Mouse (Mus musculus) kidney, adult 2 months (tissue): ENCODE data around the gene Bglap. TPM values are rescaled to one million over a fixed set of nuclear protein-coding genes. Genes with fewer than 3 reads are reported as not detected.
A peak's percentile ranks its signal among the peaks of the same experiment; 100 is the strongest.
"Not testable (repeated sequence)": the region's sequence is repeated elsewhere in the genome, so short reads cannot be mapped to it uniquely, and the experiment has no call there.

ENCODE experiments used
- DNase-seq: peaks from one replicate; pipeline ENCODE4 v3.0.0; 2021
- H3K27ac ChIP-seq: fragments of 200-500 bp; 2 replicates; pipeline ENCODE4 v1.5.1; 2012; ENCODE audit warnings: low read depth, low read length, control low read depth, inconsistent platforms; ENCODE audit not compliant: insufficient read depth
- H3K27me3 ChIP-seq: fragments of 200-500 bp; replicated peaks from 2 replicates; pipeline ENCODE4 v1.6.1; 2012; ENCODE audit warnings: mild to moderate bottlenecking, moderate library complexity, low read length, inconsistent platforms; ENCODE audit not compliant: control insufficient read depth, insufficient read depth
- H3K36me3 ChIP-seq: fragments of 200-500 bp; 2 replicates; pipeline ENCODE4 v1.6.1; 2012; ENCODE audit warnings: mild to moderate bottlenecking, moderate library complexity, low read length, inconsistent platforms; ENCODE audit not compliant: control insufficient read depth, insufficient read depth
- H3K4me1 ChIP-seq: fragments of 200-500 bp; 2 replicates; pipeline ENCODE4 v1.6.1; 2011; ENCODE audit warnings: low read length; ENCODE audit not compliant: control insufficient read depth, insufficient read depth
- H3K4me3 ChIP-seq: fragments of 200-500 bp; 2 replicates; pipeline ENCODE4 v1.5.1; 2011; ENCODE audit warnings: mild to moderate bottlenecking, low read depth, low read length, control low read depth; ENCODE audit not compliant: insufficient read depth
- CTCF ChIP-seq: fragments of 200-500 bp; conservative IDR thresholded peaks from 2 replicates; pipeline ENCODE4 v1.5.1; 2011; ENCODE audit warnings: low read depth, mild to moderate bottlenecking, control low read depth, low read length, moderate library complexity, mixed read lengths; ENCODE audit not compliant: insufficient read depth, insufficient read length
- POLR2A ChIP-seq: fragments of 200-500 bp; IDR thresholded peaks from one replicate; pipeline ENCODE4 v1.6.1; 2011; ENCODE audit warnings: low read depth, low read length, control low read depth
- WGBS: fragments of 180-500 bp; shearing (Covaris S2); methylation state at CpG from one replicate; pipeline ENCODE4 v1.1.7; 2018; 5-methylcytosine and 5-hydroxymethylcytosine counted together
- polyA plus RNA-seq: library from polyadenylated mRNA; depleted of rRNA; stranded (reverse); fragments of >200 nt; gene quantifications from 2 replicates; pipeline ENCODE4 v1.2.3, GENCODE M21; 2012

The Bglap gene
- polyA plus RNA-seq, 1 experiment, result not detected

DNA sequence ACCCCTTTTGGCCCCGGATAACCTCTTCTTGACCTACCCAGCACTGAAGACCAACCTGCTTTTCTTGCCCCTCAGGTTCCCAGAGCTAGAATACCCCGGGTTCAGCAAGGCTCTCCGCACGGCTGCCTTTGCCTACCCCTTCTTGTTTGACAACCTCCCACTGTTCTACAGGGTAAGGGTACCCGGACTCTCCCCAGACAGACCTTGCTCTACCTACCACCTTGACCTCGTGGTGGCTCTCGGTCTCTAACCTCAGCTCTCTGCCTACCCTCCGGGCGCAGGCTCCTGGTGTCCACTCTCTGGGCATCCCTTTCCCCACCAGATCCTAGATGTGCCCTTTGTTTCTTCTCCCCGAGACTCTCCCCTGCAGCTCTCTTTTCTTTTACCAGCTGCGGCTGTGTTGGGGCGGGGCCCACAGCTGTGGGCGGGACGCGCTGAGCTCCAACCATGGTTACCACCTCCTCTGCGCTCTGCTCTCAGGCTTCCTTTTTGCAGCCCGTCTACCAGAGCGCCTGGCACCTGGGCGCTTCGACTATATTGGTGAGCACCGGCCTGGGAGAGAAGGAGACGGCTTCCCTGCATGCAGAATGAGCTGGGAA is 17.3 kb downstream of the Bglap start:
- not testable (repeated sequence) for H3K4me1 ChIP-seq, H3K36me3 ChIP-seq, H3K27me3 ChIP-seq, H3K4me3 ChIP-seq, H3K27ac ChIP-seq
- 8% methylated on average over 20 of the region's 22 CpGs for WGBS
- peak; percentile 51 for DNase-seq

DNA sequence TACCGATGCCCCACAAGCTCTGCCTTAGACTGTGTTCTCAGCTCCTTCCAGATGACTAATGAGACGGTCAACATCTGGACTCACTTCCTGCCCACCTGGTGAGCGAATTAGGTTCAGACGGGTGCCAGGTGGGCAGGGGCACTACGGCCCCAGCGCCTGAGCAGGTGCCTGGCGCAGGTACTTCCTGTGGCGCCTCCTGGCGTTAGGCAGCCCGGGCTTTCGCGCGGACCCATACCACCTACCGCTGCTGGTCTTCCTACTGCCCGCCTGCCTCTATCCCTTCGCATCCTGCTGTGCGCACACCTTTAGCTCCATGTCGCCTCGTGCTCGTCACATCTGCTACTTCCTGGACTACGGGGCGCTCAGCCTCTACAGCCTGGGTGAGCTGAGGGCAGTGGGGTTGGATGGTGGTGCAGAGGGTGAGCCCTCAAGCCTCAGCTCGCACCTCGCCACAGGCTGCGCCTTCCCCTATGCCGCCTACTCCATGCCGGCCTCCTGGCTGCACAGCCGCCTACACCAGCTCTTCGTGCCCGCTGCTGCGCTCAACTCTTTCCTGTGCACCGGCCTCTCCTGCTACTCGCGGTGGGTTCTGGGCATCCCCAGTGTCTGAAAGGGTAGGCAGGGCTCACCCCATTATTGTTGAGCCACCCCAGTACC is 18.4 kb downstream of the Bglap start:
- H3K4me3 ChIP-seq, result no peak overlapping the region
- no peaks in the 10 kb centered on the region; the same call in 1 of the 2 replicates for H3K36me3 ChIP-seq
- TF ChIP-seq CTCF (no peak), POLR2A (no peak)
- H3K4me1 ChIP-seq, result no peaks in the 10 kb centered on the region
- 56% methylated on average over 34 of the region's 34 CpGs for WGBS
- no peak overlapping the region for H3K27ac ChIP-seq
- no peaks in the 10 kb centered on the region for H3K27me3 ChIP-seq
- no peak for DNase-seq

DNA sequence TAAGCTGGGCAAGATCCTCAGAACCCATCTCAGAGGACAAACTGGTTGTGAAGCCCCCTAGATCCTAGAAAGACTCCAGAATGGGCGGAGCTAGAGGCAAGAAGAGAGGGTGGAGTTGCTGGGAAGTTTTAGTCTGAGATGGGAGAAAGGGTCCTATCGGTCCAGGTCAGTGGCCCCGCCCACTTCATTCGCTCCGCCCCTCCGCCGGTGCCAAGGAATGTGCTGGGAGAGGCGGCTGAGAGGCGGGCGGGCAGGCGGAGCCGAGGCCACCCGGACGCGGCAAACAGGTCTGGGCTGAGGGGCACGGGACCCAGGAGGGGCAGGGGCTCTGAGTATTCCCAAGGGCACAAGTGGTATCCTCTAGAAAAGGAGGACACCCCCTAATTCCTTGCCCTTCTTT is 19.9 kb downstream of the Bglap start, which contains the start of gene Paqr6:
Paqr6 (plus strand) TSS at position 248 of the 400 bp plus-strand sequence.
- peak; percentile 77 for DNase-seq
- TF ChIP-seq POLR2A (no peak), CTCF (no peak)
- Histone ChIP-seq H3K27me3 (no peaks in the 10 kb centered on the region), H3K4me1 (no peaks in the 10 kb centered on the region), H3K27ac (no peak within 1 kb of the TSS), H3K4me3 (no peak within 1 kb of the TSS), H3K36me3 (peaks cover 2% of the 10 kb centered on the region; the same call in 1 of the 2 replicates)
- WGBS, result 9% methylated on average over 16 of the region's 16 CpGs

DNA sequence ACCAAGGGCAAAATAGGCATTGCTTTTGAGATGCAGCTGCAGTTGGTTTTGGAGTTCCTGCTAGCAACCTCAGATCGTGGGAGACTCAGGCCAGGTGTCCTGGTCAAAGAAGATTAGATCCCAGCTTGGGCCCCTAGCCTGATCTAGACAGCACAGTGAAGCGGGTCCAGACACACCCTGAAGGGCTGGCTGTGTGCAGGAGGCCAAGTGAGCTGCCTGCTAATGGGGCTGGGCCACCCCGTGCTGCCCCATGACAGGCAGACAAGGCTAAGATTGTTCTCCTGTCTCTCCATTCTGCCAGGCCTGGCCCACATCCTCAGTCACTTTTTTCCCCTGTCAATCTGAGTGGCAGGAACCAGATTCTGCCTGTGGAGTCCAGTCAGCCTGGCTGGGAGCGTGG is 20.6 kb downstream of the Bglap start:
- WGBS, result 79% methylated on average over 4 of the region's 4 CpGs
- H3K27ac ChIP-seq, result no peak overlapping the region
- TF ChIP-seq CTCF, result no peak
- TF ChIP-seq POLR2A, result no peak

DNA sequence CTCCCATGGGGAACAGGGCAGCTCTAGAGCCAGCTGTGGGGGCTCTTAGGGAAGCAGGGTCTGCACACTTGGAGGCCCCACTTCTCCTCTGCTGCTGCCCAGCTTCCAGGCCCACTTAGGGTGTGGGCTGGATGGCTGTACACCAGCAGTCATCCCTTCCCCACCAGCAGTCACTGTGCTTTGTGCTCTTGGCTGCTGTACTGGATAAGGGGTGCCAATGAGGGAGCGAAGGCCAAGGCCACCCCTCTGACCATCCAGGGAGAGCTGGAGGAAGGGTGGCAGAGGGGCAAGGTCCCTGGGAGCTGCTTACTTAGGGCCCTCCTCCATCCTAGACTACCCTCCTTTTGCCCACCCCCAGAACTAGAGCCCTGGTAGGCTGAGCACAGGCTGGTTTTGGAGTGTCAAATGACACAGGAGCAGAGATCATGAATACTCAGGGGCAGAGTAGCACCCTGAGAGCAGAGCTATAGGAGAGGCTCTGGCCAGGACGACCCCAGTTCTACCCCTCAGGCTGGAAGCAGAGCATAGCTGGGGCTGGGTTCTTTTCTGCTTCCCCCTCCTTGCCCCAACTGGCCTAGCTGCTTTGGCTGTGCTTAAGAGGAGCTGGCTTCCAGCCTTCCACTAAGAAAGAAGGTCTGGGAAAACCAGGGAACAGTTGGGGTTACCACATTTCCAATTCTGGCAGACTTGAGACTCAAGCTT is 22.5 kb downstream of the Bglap start:
- 73% methylated on average over 2 of the region's 2 CpGs for WGBS
- DNase-seq, result no peak
- H3K4me3 ChIP-seq, result no peak overlapping the region
- H3K27me3 ChIP-seq, result no peaks in the 10 kb centered on the region
- H3K36me3 ChIP-seq, result peaks cover 3% of the 10 kb centered on the region; the same call in 1 of the 2 replicates
- H3K4me1 ChIP-seq, result no peaks in the 10 kb centered on the region
- no peak for TF ChIP-seq POLR2A
- no peak for TF ChIP-seq CTCF
- H3K27ac ChIP-seq, result no peak overlapping the region

More for the DNA sequence above, 20.6 kb downstream of the Bglap start:
- H3K36me3 ChIP-seq, result peaks cover 3% of the 10 kb centered on the region; the same call in 1 of the 2 replicates
- DNase-seq, result no peak
- H3K4me3 ChIP-seq, result no peak overlapping the region
- no peaks in the 10 kb centered on the region for H3K27me3 ChIP-seq
- no peaks in the 10 kb centered on the region for H3K4me1 ChIP-seq

DNA sequence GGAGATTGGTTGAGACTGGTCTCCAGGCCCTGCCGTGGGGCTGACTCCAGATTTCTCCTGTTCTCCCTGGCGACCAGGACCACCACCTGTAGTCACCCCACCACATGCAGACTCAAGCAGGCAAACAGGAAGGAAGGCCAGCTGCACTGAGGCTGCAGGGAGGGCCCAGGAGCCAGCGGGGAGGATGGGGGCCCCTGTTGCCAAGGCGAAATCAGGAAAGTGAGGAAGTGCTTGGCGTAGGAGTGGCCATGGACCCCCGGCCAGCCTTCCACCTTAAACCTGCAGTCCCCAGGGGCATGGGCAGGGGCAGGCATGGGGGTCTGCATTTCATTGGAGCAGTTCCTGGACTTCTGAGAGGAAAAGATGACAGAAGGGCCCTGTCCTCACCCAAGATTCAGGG is 23.2 kb downstream of the Bglap start:
- H3K4me3 ChIP-seq, result no peak overlapping the region
- no peaks in the 10 kb centered on the region for H3K27me3 ChIP-seq
- WGBS, result 58% methylated on average over 6 of the region's 6 CpGs
- no peak for DNase-seq
- H3K36me3 ChIP-seq, result peaks cover 3% of the 10 kb centered on the region; the same call in 1 of the 2 replicates
- no peak overlapping the region for H3K27ac ChIP-seq
- TF ChIP-seq CTCF (no peak), POLR2A (no peak)
- H3K4me1 ChIP-seq, result no peaks in the 10 kb centered on the region

DNA sequence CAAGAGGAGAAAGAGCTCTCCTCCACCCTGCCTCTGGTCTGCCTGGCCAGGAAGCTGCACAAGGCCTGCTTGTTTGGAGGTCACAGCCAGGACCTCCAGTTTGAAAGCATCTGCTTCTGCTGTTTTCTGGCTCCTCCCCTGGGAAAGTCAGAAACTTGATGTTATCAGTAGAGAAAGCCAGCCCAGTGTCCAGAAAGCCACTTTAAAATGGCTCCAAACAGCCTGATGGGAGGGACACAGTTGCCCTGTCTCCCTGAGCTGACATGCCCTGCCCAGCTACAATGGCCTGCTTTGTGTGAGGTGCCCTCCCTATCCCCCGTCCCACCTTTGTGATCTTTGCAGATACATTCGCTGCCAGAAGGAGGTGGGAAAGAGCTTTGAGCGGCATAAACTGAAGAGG is 24.3 kb downstream of the Bglap start:
- Histone ChIP-seq H3K36me3 (peaks cover 4% of the 10 kb centered on the region; the same call in 1 of the 2 replicates), H3K27ac (no peak overlapping the region), H3K4me3 (no peak overlapping the region), H3K27me3 (no peaks in the 10 kb centered on the region), H3K4me1 (no peaks in the 10 kb centered on the region)
- no peak for DNase-seq
- TF ChIP-seq POLR2A (no peak), CTCF (no peak)
- WGBS, result 70% methylated on average over 3 of the region's 3 CpGs
